Mouse (Mus musculus) stomach, postnatal 0 days (tissue): ENCODE results near the gene Abcg5. TPM values are rescaled to one million over a fixed set of nuclear protein-coding genes. Genes with fewer than 3 reads are reported as not detected.

ENCODE experiments used
- ATAC-seq: fragments of 200-750 bp; cut with Nextera tagmentation; 2 replicates; pipeline ENCODE4 v1.8.0; 2017; ENCODE audit not compliant: low FRiP score, low TSS enrichment
- DNase-seq: peaks from one replicate; pipeline ENCODE4 v3.0.0-alpha.2; 2016; ENCODE audit warnings: low spot score
- H3K27ac ChIP-seq: fragments of 300-500 bp; sonication (generic); replicated peaks from 2 replicates; pipeline ENCODE4 v1.5.1; 2014; ENCODE audit warnings: mild to moderate bottlenecking, control low read depth
- H3K27me3 ChIP-seq: fragments of 300-500 bp; sonication (generic); 2 replicates; pipeline ENCODE4 v1.6.1; 2014; ENCODE audit warnings: low read length; ENCODE audit not compliant: control insufficient read depth, insufficient read depth
- H3K36me3 ChIP-seq: fragments of 300-500 bp; sonication (generic); 2 replicates; pipeline ENCODE4 v1.6.1; 2014; ENCODE audit warnings: low read length, mixed read lengths; ENCODE audit not compliant: control insufficient read depth, insufficient read depth
- H3K4me1 ChIP-seq: fragments of 300-500 bp; sonication (generic); replicated peaks from 2 replicates; pipeline ENCODE4 v1.6.1; 2014; ENCODE audit warnings: antibody characterized with exemption; ENCODE audit not compliant: control insufficient read depth, insufficient read depth
- H3K4me2 ChIP-seq: fragments of 300-500 bp; sonication (generic); replicated peaks from 2 replicates; pipeline ENCODE4 v1.6.1; 2014; ENCODE audit warnings: low read depth, mild to moderate bottlenecking, control low read depth, moderate library complexity
- H3K4me3 ChIP-seq: fragments of 300-500 bp; sonication (generic); 2 replicates; pipeline ENCODE4 v1.5.1; 2014; ENCODE audit warnings: low read depth, low read length, control low read depth
- H3K9ac ChIP-seq: fragments of 300-500 bp; sonication (generic); 2 replicates; pipeline ENCODE4 v1.6.1; 2014; ENCODE audit warnings: mild to moderate bottlenecking, low read length, control low read depth, mixed read lengths
- H3K9me3 ChIP-seq: fragments of 300-500 bp; sonication (generic); 2 replicates; pipeline ENCODE4 v1.6.1; 2016; ENCODE audit warnings: low read length; ENCODE audit not compliant: control insufficient read depth
- CTCF ChIP-seq: IDR thresholded peaks from 2 replicates; pipeline ENCODE4 v1.5.1; 2016; ENCODE audit warnings: antibody characterized with exemption, low read depth, mild to moderate bottlenecking, moderate library complexity
- EP300 ChIP-seq: optimal IDR thresholded peaks from 2 replicates; pipeline ENCODE3; 2016; ENCODE audit warnings: antibody characterized with exemption
- WGBS: fragments of 180-500 bp; shearing (Covaris S2); extraction: QIAGEN DNeasy Blood & Tissue Kit; methylation state at CpG from one replicate; pipeline ENCODE4 v1.1.7; 2014; 5-methylcytosine and 5-hydroxymethylcytosine counted together
- polyA plus RNA-seq: library from polyadenylated mRNA; unstranded; fragments of >200 nt; fragmentation: Nextera tagmentation; extraction: Ambion mirVana; gene quantifications from 2 replicates; pipeline ENCODE4 v1.2.1, GENCODE M21; 2015

The Abcg5 gene
- polyA plus RNA-seq, 1 experiment from 2014 or later, result 0.82 TPM

DNA sequence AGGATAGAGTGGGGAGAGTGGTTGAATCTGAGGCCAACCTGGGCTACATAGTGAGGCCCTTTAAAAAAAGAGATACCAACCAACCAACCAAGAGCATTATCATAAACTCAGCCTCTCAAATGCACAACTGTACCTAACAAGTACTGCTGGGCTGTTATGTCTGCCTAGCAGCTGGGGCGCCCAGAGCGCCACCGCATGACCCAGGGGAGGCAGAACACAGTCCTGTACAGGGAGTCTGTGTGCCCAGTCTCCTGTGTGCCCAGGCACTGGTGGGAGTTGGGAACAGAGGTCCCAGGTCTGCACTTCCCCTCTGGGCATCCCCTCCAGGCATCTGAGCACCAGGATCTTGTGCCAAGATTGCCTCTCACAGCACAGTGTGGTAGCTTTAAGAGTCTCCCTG lies 42.4 kb upstream of the Abcg5 start:
- no peaks in the 10 kb centered on the region for H3K9me3 ChIP-seq
- H3K4me1 ChIP-seq, result no peaks in the 10 kb centered on the region
- no peak overlapping the region for H3K4me2 ChIP-seq
- 94% methylated on average over 3 of the region's 3 CpGs for WGBS
- no peak overlapping the region for H3K4me3 ChIP-seq
- no peak overlapping the region for H3K27ac ChIP-seq
- DNase-seq (no peak), ATAC-seq (no peak)
- no peak overlapping the region for H3K9ac ChIP-seq
- no peak for TF ChIP-seq EP300
- TF ChIP-seq CTCF, result no peak
- H3K27me3 ChIP-seq, result no peaks in the 10 kb centered on the region
- H3K36me3 ChIP-seq, result peaks cover 23% of the 10 kb centered on the region

DNA sequence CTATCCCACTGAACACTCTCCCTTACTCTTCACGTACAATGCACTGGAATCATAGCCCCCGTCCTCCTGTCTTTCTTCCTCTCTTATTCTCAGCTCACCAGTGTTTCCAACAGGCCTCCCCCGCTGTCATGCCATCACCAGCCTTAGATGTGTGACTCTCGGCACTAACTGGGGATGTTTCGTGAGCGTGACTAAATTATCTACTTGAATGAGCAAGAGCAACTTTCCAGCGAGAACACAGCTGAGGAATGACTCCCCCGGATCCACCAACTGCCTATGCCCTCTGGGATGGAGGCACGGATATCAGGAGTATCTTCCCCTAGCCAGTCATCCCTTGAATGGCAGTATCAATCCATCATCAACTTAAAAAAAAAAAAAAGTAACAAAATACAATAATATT lies 41.2 kb upstream of the Abcg5 start:
- H3K4me3 ChIP-seq, result no peak overlapping the region
- TF ChIP-seq CTCF (no peak), EP300 (no peak)
- DNase-seq (no peak), ATAC-seq (no peak)
- H3K27ac ChIP-seq, result no peak overlapping the region
- no peak overlapping the region for H3K4me2 ChIP-seq
- no peaks in the 10 kb centered on the region for H3K4me1 ChIP-seq
- H3K36me3 ChIP-seq, result peaks cover 23% of the 10 kb centered on the region
- no peaks in the 10 kb centered on the region for H3K27me3 ChIP-seq
- H3K9ac ChIP-seq, result no peak overlapping the region
- H3K9me3 ChIP-seq, result no peaks in the 10 kb centered on the region
- 88% methylated on average over 9 of the region's 9 CpGs for WGBS

DNA sequence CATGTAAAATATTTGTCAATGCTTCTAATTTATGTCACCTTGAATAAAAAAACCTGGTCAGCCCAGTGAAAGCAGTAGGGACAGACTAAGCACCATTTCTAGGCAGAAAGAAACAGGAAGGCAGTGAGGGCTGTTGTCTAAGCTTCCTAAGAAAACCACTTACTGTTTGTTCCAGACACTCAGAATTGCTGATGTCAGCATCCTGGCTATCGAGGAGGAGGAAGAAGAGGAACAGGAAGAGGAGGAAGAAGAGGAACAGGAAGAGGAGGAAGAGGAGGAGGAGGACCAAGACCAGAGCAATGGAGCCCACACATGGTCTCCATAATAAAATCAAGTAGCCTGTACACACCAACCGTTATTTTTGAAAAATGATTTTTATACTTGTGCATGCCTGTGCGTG lies 36.3 kb upstream of the Abcg5 start:
- Histone ChIP-seq H3K27ac (no peak overlapping the region), H3K9ac (no peak overlapping the region), H3K4me1 (no peaks in the 10 kb centered on the region), H3K9me3 (no peaks in the 10 kb centered on the region), H3K27me3 (no peaks in the 10 kb centered on the region), H3K4me3 (no peak overlapping the region), H3K4me2 (no peak overlapping the region), H3K36me3 (peaks cover 11% of the 10 kb centered on the region)
- ATAC-seq, result no peak
- WGBS, result 81% methylated on average over 3 of the region's 3 CpGs
- TF ChIP-seq EP300 (no peak), CTCF (no peak)
- no peak for DNase-seq

DNA sequence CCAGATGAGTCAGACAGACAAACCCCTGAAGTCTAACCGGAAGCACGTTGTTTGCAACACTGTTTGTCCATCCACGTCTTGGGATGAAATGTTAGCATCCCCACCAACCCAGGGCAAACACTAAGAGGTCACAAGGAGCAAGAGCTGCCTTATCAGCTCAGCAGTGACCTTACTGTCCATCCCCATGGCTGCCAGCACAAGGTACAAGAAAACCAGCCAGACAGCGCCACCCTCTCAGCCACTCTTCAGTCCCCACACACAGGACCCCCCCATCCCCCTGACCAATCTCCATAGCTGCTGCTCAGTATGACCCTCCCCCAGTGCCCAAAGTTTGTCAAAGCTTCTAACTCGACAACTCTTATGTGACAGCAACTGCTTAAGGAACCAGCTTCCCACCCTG lies 34.6 kb upstream of the Abcg5 start:
- no peak overlapping the region for H3K4me2 ChIP-seq
- no peaks in the 10 kb centered on the region for H3K27me3 ChIP-seq
- 62% methylated on average over 5 of the region's 5 CpGs for WGBS
- H3K36me3 ChIP-seq, result peaks cover 10% of the 10 kb centered on the region
- ATAC-seq (no peak), DNase-seq (no peak)
- H3K9me3 ChIP-seq, result no peaks in the 10 kb centered on the region
- TF ChIP-seq CTCF (no peak), EP300 (no peak)
- H3K4me3 ChIP-seq, result no peak overlapping the region
- H3K27ac ChIP-seq, result no peak overlapping the region
- no peaks in the 10 kb centered on the region for H3K4me1 ChIP-seq
- no peak overlapping the region for H3K9ac ChIP-seq

DNA sequence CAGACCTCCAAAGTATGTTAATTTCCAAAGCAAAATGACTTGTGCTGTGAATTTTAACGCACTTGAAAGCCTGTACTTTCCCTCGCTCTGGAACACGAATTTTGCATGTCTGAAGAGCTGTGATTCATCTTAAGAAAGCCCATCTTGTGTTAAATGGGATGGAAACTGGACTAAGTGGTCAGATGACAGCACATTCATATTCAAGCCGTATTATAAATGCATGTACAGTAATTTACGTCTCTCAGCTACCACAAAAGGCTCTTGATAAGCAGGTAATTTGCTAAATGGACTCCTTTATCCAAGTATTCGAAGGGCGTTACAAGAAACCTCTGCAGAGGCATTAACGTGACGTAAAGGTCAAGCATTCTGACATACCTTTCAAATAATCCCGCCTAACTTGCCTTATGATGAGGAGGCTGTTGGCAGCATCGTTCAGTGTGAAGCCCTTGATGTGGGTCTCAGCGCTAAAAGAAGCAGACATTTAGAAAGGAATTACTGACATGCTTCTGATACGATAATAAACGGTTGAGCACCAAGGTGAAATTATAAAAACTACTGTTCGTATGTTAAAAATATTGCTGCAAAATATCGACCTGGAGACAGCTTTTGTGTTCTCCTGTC lies 33.6 kb upstream of the Abcg5 start:
- Histone ChIP-seq H3K4me1 (no peaks in the 10 kb centered on the region), H3K27me3 (no peaks in the 10 kb centered on the region), H3K4me3 (no peak overlapping the region), H3K27ac (no peak overlapping the region), H3K36me3 (peaks cover under 1% of the 10 kb centered on the region), H3K4me2 (no peak overlapping the region), H3K9ac (no peak overlapping the region), H3K9me3 (no peaks in the 10 kb centered on the region)
- WGBS, result 70% methylated on average over 16 of the region's 16 CpGs
- no peak for TF ChIP-seq CTCF
- TF ChIP-seq EP300, result no peak
- no peak for DNase-seq
- ATAC-seq, result no peak; the same call in 1 of the 2 replicates

DNA sequence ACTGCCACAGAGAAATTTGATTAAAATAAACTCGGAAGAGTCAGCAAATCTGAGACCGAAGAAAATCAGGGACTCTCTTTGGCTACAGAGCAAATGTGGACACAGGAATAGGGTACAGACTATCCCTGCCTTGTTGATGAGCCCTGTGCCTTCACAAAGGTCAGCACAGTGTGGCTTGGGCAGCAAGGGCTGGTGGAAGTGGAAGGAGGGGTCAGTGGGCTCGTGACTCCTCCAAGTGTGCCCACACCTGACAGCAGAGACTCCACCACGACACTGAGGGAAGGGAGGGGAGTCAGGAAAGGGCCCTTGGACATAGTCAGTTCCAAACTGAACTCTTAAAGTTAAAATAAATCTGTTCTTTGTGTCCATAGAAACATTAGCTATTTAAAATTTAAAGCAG lies 32.1 kb upstream of the Abcg5 start:
- Histone ChIP-seq H3K4me2 (no peak overlapping the region), H3K9ac (no peak overlapping the region), H3K27me3 (no peaks in the 10 kb centered on the region), H3K27ac (no peak overlapping the region), H3K9me3 (no peaks in the 10 kb centered on the region), H3K4me3 (no peak overlapping the region), H3K36me3 (no peaks in the 10 kb centered on the region; the same call in none of the 2 replicates), H3K4me1 (no peaks in the 10 kb centered on the region)
- TF ChIP-seq EP300 (no peak), CTCF (no peak)
- ATAC-seq, result no peak
- DNase-seq, result no peak
- WGBS, result 59% methylated on average over 4 of the region's 4 CpGs
